Mouse (Mus musculus) cerebellum, adult 2 months (tissue): ENCODE results near the gene Zmynd10. TPM values are rescaled to one million over a fixed set of nuclear protein-coding genes. Genes with fewer than 3 reads are reported as not detected.

Experiments
- DNase-seq, 2 experiments: peaks; one replicate each; pipeline ENCODE4 v3.0.0; 2021
- H3K27ac ChIP-seq: fragments of 200-500 bp; 2 replicates; pipeline ENCODE4 v1.5.1; 2012; ENCODE audit warnings: low read length, control low read depth, inconsistent platforms; ENCODE audit not compliant: insufficient read depth
- H3K27me3 ChIP-seq: fragments of 200-500 bp; 2 replicates; pipeline ENCODE4 v1.6.1; 2012; ENCODE audit warnings: inconsistent platforms, mild to moderate bottlenecking, low read length, moderate library complexity; ENCODE audit not compliant: control insufficient read depth, insufficient read depth
- H3K4me1 ChIP-seq: fragments of 200-500 bp; 2 replicates; pipeline ENCODE4 v1.6.1; 2011; ENCODE audit warnings: low read length; ENCODE audit not compliant: control insufficient read depth, insufficient read depth
- H3K4me3 ChIP-seq: fragments of 200-500 bp; replicated peaks from 2 replicates; pipeline ENCODE3; 2011; ENCODE audit warnings: mild to moderate bottlenecking, low read depth, low read length, control low read depth; ENCODE audit not compliant: insufficient read depth
- CTCF ChIP-seq: fragments of 200-500 bp; IDR thresholded peaks from 2 replicates; pipeline ENCODE4 v1.5.1; 2011; ENCODE audit warnings: low read depth, mild to moderate bottlenecking, control low read depth, low read length, moderate library complexity, borderline replicate concordance; ENCODE audit not compliant: insufficient read depth
- POLR2A ChIP-seq: fragments of 200-500 bp; IDR thresholded peaks from 2 replicates; pipeline ENCODE4 v1.6.1; 2011; ENCODE audit warnings: low read length, control low read depth, borderline replicate concordance; ENCODE audit not compliant: insufficient read depth
- WGBS: fragments of 180-500 bp; shearing (Covaris S2); methylation state at CpG from one replicate; pipeline ENCODE4 v1.1.7; 2018; 5-methylcytosine and 5-hydroxymethylcytosine counted together
- polyA plus RNA-seq: library from polyadenylated mRNA; depleted of rRNA; stranded (reverse); fragments of >200 nt; gene quantifications from 2 replicates; pipeline ENCODE4 v1.2.3, GENCODE M21; 2012

Gene Zmynd10
- polyA plus RNA-seq, 1 experiment = 1.6 TPM

DNA sequence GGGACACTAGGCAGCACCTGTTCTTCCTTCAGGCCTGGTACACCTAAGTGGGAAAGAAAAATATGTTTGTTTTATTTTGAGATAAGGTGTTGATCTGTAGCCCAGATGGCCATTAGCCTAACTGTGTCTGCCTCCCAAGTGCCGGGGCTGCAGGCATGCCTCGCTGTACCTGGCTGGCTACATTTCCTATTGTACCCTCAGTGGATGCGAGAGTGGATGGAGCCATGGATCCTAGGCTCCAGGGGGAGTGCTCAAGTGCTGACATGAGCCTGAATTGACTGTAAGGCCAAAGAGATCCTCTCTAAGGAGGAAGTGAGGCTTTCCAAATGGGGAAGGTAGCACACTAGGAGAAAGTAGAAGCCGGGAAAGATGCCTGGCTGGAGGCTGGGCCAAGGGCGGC is 859 bp downstream of the Zmynd10 start:
- DNase-seq = no peak
- no peaks in the 10 kb centered on the region for H3K27me3 ChIP-seq
- TF ChIP-seq POLR2A = no peak
- TF ChIP-seq CTCF = no peak
- no peaks in the 10 kb centered on the region; the same call in none of the 2 replicates for H3K4me1 ChIP-seq
- 84% methylated on average over 5 of the region's 5 CpGs for WGBS
- no peak overlapping the region for H3K4me3 ChIP-seq
- no peak overlapping the region for H3K27ac ChIP-seq

GRCm38 (mm10) chr9:107548820-107549219 is 1.7 kb downstream of the Zmynd10 start:
- Histone ChIP-seq H3K27ac (no peak overlapping the region), H3K4me3 (no peak overlapping the region), H3K4me1 (no peaks in the 10 kb centered on the region; the same call in 1 of the 2 replicates), H3K27me3 (no peaks in the 10 kb centered on the region)
- no peak for DNase-seq
- no peak for TF ChIP-seq CTCF
- no peak for TF ChIP-seq POLR2A
- 92% methylated on average over 10 of the region's 10 CpGs for WGBS

DNA sequence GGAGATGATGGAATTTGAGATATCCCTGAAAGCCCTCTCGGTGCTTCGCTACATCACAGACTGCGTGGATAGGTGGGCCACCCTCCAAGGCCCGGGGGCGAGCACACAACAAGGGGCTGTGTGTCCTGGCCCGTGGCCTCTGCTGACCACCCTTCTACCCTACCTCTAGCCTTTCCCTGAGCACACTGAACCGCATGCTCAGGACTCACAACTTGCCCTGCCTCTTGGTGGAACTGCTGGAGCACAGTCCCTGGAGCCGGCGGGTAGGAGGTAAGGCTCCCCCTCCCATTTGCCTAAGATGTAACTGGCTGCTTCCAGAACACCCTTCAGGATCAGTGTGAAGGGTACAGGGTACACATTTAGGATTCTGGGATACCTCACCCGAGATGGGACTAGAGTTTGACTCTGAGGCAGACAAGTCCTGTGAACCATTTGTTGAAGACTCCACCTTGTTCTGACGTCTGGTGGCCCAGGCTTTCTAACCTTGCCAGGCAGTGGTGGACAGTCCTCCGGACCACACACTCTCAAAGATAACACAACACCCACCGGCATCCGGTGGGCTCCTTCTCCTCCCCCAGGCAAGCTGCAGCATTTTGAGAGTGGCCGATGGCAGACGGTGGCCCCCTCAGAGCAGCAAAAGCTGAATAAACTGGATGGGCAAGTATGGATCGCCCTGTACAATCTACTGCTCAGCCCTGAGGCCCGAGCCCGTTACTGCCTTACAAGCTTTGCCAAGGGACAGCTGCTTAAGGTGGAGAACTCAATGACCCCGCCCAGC is 2.4 kb downstream of the Zmynd10 start:
- no peak for TF ChIP-seq POLR2A
- TF ChIP-seq CTCF = no peak
- WGBS = 86% methylated on average over 20 of the region's 20 CpGs
- Histone ChIP-seq H3K27ac (no peak overlapping the region), H3K27me3 (no peaks in the 10 kb centered on the region), H3K4me1 (no peaks in the 10 kb centered on the region; the same call in 1 of the 2 replicates), H3K4me3 (no peak overlapping the region)
- no peak for DNase-seq

GRCm38 (mm10) chr9:107550491-107551116 is 3.5 kb downstream of the Zmynd10 start:
- DNase-seq = no peak
- no peak overlapping the region for H3K4me3 ChIP-seq

DNA sequence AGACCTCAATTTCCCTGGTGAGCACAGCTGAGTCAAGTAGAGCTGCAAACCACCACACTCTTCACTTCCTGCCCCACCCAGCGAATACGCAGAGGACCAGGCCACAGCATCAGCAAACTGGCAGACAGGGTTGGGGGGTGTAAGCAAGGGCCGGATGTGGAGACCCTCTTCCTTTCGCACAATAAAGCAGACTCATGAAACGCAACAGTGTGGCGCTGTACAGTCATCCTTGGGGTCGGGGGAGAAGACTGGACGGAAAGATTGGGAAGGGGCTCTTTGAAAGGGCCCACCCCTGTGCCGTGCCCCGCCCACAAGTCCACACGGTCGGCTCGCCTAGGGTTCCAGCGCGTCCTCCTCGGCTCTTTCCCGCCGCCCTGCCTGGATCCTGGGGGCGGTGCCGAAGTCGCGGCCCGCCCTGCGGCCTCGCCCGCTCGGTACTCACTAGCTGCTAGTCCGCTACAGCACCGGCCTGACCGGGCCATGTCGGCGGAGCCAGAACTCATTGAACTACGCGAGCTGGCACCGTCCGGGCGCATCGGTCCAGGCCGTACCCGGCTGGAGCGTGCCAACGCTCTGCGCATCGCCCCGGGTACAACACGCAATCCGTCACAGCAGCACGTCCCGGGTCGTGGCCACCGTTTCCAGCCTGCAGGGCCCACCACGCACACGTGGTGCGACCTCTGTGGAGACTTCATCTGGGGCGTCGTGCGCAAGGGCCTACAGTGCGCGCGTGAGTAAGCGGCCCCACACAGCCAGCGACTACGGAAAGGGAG is 4.2 kb downstream of the Zmynd10 start, which contains the start of gene Rassf1:
Gene Rassf1 (plus strand): TSS at position 439 of the 773 bp plus-strand sequence.
- 11% methylated on average over 63 of the region's 63 CpGs for WGBS
- Histone ChIP-seq H3K27ac (no peak within 1 kb of the TSS), H3K27me3 (no peaks in the 10 kb centered on the region), H3K4me3 (peak within 1 kb of the TSS; percentile 0), H3K4me1 (no peaks in the 10 kb centered on the region)
- TF ChIP-seq POLR2A (no peak), CTCF (no peak)
- DNase-seq = peak; percentile 44 to 55

More at GRCm38 (mm10) chr9:107550491-107551116, 3.5 kb downstream of the Zmynd10 start:
- TF ChIP-seq CTCF = no peak
- TF ChIP-seq POLR2A = no peak
- Histone ChIP-seq H3K27ac (no peak overlapping the region), H3K27me3 (no peaks in the 10 kb centered on the region), H3K4me1 (no peaks in the 10 kb centered on the region; the same call in 1 of the 2 replicates)
- WGBS = 69% methylated on average over 23 of the region's 23 CpGs

- peaks cover 3% of the 10 kb centered on the region; the same call in 1 of the 2 replicates for H3K4me1 ChIP-seq
- WGBS = 66% methylated on average over 8 of the region's 8 CpGs
- DNase-seq = no peak
- no peaks in the 10 kb centered on the region for H3K27me3 ChIP-seq
- no peak overlapping the region for H3K27ac ChIP-seq
- no peak overlapping the region for H3K4me3 ChIP-seq
- TF ChIP-seq POLR2A (no peak), CTCF (no peak)
Observed at GRCm38 (mm10) chr9:107551890-107552355, 4.8 kb downstream of the Zmynd10 start.

DNA sequence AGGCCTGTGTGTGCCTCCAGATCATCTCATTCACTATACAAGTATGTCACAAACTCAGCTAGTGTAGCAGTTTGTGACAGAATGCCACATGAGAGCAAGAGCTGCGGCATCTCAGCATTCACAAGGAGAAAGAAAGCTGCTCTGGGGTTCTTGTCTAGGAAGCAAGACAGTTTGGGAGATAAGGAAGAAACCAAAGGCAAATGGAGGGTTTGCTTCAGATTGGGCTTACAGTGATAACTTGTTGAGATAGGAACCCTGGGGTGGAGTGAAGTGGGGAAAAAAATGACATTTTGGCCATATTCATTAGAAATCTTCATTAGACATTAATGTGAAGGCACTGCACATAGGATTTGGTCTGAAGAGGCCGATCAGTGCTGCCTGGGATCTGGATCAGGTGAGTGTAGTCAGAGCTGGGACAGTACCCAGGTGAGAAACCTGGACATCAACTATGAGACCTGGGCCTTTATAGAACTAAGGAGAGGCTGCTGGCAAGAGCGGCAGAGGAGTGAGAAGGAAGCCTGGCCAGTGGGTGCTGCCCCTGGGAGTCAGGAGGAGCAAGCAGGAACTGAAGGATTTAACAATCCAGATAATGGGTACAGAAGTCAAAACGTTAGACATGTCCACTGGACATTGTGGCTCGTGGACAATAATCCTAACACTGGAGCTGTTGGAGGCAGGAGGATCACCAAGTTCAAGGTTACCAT is 5.7 kb downstream of the Zmynd10 start:
- TF ChIP-seq CTCF (no peak), POLR2A (no peak)
- peaks cover 3% of the 10 kb centered on the region; the same call in 1 of the 2 replicates for H3K4me1 ChIP-seq
- DNase-seq = no peak
- WGBS = 89% methylated on average over 5 of the region's 5 CpGs
- H3K27me3 ChIP-seq = no peaks in the 10 kb centered on the region
- no peak overlapping the region for H3K4me3 ChIP-seq
- no peak overlapping the region for H3K27ac ChIP-seq
